Mouse (Mus musculus) left cerebral cortex, adult 18-20 months (tissue): ENCODE measurements around the gene Zfp334. TPM values are rescaled to one million over a fixed set of nuclear protein-coding genes. Genes with fewer than 3 reads are reported as not detected.

Experiments used
- DNase-seq, 2 experiments: peaks; one replicate each; pipeline ENCODE4 v3.0.0; 2021 to 2022; ENCODE audit warnings: low spot score in 2 of 2, mixed read lengths in 1 of 2
- total RNA-seq, 2 experiments: library from RNA; stranded (reverse); gene quantifications; 2 replicates each; pipeline ENCODE4 v1.2.3; 2021

The Zfp334 gene
- total RNA-seq, 2 experiments from 2014 or later, result 16.1 to 17.4 TPM

DNA sequence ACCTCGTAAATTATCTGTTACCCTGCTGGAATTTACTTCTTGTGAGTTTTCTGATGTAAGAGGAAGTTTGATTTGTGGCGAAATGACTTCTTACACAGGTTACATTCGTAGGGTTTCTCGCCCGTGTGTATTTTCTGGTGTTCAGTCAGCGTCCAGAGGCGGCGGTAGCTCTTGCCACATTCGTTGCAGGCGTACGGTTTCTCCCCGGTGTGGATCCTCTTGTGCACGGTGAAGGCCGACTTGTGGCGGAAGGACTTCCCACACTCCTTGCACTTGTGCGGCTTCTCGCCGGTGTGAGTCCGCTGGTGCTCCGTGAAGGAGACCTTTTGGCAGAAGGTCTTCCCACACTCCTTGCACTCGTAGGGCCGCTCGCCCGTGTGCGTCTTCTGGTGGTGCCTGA lies 8.0 kb downstream of the Zfp334 start:
- no peak for DNase-seq

DNA sequence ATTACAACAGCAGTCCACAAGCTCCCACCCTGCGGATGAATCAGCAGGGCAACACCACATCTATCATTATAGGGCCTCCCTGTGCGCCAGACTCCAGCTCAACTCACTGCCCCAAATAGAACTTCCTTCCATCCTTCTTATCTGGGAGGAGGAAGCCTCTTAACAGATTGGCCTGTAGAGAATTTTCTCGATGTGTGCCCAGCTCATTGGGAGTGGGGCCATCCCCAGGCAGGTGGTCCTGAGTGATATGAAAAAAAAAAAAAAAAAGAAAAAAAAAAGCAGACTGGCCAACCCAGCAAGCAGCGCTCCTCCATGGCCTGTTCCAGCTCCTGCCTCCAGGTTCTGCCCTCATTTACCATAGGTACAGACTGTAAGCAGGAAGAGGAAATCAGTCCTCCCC lies 12.1 kb downstream of the Zfp334 start:
- DNase-seq, result no peak

- no peak for DNase-seq
These were observed 12.6 kb downstream of the Zfp334 start for GRCm38 (mm10) chr2:165375478-165375877.

DNA sequence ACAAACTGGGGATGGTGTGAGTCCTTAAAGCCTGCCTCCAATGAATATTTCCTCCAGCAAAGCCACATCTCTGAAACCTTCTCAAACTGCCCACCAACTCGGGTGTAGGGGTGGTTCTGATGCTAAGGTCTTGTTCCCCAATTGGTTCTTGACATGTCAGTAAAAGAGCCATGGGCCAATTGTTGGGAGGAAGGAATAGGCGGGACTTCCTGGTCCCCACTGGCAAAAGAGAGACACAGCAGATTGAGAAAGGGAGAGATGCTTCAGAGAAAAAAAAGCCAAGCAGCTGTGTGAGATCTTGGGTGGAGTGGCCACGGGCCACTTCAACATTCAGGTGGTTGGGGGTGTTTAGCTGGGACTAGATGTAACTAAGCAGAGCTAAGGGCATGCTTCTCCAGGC lies 17.0 kb downstream of the Zfp334 start:
- DNase-seq, result no peak

- no peak for DNase-seq
These were observed 17.7 kb downstream of the Zfp334 start for GRCm38 (mm10) chr2:165370348-165370747.

DNA sequence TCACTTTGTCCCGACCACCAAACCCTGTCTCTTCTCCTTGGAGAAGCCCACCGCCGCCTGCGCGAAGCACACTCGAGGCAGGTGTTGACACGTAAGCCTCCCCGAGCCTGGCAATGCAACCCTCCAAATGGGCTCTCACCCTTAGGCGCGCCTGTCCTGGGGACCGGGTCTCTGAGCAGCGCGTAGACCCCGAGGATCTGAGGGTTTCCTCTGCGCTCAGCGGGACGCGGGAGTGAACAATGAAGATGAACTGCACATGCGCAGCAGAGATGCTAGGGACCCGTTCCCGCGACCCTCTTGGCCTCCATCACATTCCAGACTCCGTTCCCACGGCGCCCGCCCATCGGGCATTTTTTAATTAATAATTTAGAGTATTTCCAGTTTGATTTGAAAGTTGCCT lies 19.6 kb downstream of the Zfp334 start, which contains the start of gene Zfp663:
Gene Zfp663, minus strand, starts transcription at position 234 of the 400 bp plus-strand sequence.
- DNase-seq, result no peak

GRCm38 (mm10) chr2:165367868-165368439 lies 20.1 kb downstream of the Zfp334 start:
- DNase-seq, result no peak

GRCm38 (mm10) chr2:165367047-165367520 lies 21.0 kb downstream of the Zfp334 start:
- no peak for DNase-seq

GRCm38 (mm10) chr2:165364334-165365091 lies 23.5 kb downstream of the Zfp334 start:
- DNase-seq, result peak; percentile 65 to 68

DNA sequence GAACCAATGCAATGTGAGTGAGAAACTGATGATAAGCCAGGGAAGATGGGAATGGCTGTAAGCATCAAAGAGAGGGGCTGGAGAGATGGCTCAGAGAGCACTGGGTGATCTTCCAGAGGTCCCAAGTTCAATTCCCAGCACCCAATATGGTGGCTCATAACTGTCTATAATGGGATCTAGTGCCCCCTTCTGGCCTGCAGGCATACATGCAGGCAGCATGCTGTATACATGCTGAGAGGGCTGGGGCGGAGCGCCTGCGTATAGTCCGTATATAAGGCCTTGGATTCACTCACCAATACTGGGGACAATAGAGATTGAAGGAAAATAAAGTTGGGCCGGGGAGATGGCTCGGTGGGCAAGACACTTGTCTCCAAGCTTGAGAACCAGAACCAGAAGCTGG lies 24.8 kb downstream of the Zfp334 start:
- DNase-seq, result no peak

DNA sequence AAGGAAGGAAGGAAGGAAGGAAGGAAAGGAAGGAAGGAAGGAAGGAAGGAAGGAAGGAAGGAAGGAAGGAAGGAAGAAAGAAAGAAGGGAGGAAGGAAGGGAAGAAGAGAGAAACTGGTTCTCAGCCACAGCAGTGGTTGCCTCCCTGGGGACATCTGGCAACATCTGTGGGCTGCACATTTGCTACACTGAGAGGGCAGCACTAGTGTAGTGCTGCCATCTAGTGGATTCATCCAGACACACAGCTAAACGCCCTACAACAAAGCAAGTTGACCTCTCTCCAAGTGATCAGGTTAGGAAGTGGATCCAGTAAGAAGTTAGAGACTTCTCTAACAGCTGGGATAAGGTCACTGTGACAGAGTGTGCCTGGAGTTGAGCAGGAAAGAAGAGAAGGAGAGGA lies 27.2 kb downstream of the Zfp334 start:
- DNase-seq, result peak; percentile 34 to 56

DNA sequence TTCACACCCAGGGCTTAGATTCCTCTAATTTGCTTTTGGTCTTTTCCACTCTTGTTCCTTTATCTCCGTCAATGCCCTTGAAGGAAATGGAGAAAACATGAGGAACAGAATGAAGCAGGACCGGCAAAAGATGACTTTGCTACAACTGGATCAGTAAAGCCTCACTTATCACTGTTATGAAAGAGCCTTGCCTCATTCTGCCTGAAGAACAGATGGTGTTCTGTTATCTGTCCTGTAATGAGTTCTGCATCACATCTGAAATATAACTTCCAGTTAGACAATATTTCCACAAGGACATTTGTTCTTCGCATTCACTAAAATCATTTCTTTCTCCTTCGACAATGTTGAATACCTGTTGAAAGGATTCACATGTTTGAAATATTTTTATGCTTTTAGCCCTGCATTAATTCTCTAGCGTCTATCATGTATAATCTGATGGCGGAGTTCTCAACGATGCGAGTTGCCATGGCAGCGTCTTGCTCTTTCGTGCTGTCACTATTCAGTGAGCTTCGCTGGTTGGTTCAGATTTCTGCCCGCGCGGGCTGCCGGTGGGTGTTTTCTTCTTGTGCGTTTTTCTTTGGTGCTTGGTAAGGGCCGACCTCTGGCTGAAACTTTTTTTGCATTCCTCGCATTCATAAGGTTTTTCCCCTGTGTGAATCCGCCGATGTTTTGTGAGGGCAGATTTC lies 36.1 kb downstream of the Zfp334 start:
- peak in 1 of 2 experiments; percentile 42 for DNase-seq

- DNase-seq, result peak; percentile 51 to 61
These were observed 38.6 kb downstream of the Zfp334 start for GRCm38 (mm10) chr2:165349466-165349865.

GRCm38 (mm10) chr2:165346180-165346579 lies 41.9 kb downstream of the Zfp334 start:
- DNase-seq, result no peak

DNA sequence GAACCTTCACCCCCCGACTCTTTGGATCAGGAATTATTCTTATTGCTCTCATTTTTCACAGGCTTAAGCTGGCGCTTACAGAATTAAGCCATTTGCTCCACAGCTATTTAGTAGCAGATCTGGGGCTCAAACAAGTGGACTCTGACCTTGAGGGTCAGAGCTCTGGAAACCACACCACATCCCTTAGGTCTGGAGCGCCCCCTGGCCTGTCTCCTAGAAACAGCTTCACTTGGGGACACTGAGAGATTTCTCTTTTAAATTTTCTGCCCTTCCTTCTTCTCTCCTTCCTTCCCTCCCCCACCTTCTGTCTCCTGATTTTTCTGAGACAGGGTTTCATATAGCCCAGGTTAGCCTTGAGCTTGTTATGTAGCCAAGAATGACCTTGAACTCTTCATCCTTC lies 50.9 kb downstream of the Zfp334 start:
- DNase-seq, result peak in 1 of 2 experiments; percentile 46

DNA sequence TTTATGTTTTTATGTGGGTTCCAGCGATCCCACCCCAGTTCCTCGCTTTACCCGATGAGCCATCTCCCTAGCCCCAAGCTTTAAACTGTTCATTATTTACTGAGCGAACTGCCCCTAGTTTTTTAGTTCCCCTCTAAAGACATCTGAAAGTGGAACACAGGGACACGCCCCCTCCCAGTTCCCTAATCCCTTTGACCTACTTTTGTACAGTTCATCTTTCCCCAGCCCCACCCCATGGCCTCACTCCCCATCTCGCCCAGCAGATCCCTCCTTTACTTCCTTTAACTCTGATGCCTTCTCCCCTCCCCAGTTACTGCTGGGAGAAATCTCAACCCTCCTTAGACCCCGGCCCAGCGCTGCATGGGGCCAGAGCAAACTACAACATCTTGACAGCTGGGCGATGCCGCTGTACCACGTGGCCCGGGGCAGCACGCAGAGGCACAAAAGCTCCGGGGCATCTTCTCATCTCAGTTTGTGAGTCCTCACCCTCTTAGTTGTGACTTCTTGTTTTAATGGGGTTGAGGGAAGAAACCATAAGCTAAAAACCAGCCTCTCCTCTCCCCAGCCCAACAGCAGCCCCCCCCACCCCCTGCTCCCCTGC lies 55.3 kb downstream of the Zfp334 start:
- peak in 1 of 2 experiments; percentile 1 for DNase-seq

DNA sequence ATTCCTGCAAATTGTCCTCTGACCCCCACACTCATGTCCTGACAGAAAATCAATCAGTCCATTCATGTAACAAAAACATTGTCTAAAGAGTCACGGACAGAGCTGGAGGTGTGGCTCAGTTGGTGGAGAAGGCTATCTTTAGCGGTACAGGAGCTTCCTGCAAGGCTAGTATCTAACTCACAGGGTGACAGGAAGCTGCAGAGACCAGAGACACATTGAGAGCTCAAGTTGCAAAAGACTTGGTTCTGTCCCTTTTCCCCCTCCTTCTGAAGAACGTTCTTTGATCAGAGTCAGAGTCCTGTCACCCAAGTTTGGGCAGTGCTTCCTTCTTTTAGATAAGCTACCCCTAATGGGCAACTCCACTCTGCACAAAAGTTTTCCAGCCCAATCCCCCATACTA lies 58.4 kb downstream of the Zfp334 start:
- no peak for DNase-seq

- DNase-seq, result no peak
These were observed 59.3 kb downstream of the Zfp334 start for GRCm38 (mm10) chr2:165328746-165329145.

DNA sequence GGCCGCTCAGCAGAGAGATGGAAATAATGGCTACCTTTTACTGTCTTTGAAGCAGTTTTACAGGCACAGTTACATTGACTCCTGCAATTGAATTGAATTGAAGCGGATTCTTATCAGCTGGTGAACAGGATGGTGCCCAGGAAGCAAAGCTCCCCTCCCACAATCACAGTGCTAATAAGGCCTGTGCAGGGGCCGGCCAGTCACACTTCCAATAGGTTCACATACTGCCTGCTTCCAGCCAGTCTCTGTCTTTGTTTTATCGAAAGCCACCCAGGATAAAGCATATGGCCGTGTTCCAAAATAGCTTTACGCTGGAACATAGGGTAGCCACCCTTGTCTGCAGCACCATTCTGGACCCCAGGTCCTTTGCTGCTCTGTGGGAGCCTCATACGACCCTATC lies 60.7 kb downstream of the Zfp334 start:
- DNase-seq, result no peak

- peak; percentile 96 to 97 for DNase-seq
These were observed 61.5 kb downstream of the Zfp334 start, which contains the start of gene Elmo2 for GRCm38 (mm10) chr2:165326304-165327190. Gene Elmo2, minus strand, starts transcription at chr2:165326479.
